Mouse (Mus musculus): ENCODE measurements at regions not wholly inside any gene's neighbourhood (a gene's known extent, or its start where the extent isn't known, plus 50 kb on each side); places are given as distances from the start of the nearest gene placed in this dataset.

DNA sequence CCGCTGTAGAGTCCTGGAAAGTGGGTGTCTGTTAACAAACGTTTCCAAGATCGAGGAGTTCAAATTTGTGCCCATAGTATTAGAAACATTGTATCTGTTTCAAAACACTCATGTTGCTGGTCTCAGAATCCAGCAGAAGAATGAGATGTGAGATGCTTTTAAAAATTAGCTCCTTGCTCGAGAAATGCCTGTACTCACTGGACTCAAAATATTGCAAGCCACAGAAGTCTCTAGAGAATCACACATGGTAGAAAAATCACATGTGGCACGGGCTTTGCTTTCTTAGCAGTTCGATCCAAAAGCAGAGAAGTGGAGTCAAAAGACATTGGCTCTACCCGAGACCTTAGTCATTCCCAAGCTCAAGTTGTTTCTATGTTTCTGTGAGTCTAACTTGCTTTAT, 67.0 kb upstream of the Cpsf6 start:
- peaks cover 4% of the 10 kb centered on the region; the same call in 1 of the 2 replicates for H3K4me1 ChIP-seq (ENCODE audit: insufficient read depth)
- H3K36me3 ChIP-seq (replicated peaks; ENCODE audit: insufficient read depth, low read length): no peaks in the 10 kb centered on the region
- H3K4me3 ChIP-seq (ENCODE audit: low read depth, low read length): no peak overlapping the region
- WGBS (ENCODE audit: insufficient replicate concordance): 73% methylated on average over 7 of the region's 7 CpGs
- H3K9ac ChIP-seq (replicated peaks): no peak overlapping the region
- no peak overlapping the region for H3K27ac ChIP-seq (ENCODE audit: low read depth)
- no peak for TF ChIP-seq CTCF (IDR thresholded peaks at IDR 0.05; ENCODE audit: low read depth)
- no peak for TF ChIP-seq EP300 (IDR thresholded peaks at IDR 0.05; ENCODE audit: low read depth)
- ATAC-seq: no peak
- no peak overlapping the region for H3K4me2 ChIP-seq (ENCODE audit: low read depth, low read length)
- DNase-seq: no peak
- H3K9me3 ChIP-seq (ENCODE audit: low read length): peaks cover 3% of the 10 kb centered on the region; the same call in 1 of the 2 replicates
- H3K27me3 ChIP-seq (ENCODE audit: insufficient read depth, low read length): no peaks in the 10 kb centered on the region

DNA sequence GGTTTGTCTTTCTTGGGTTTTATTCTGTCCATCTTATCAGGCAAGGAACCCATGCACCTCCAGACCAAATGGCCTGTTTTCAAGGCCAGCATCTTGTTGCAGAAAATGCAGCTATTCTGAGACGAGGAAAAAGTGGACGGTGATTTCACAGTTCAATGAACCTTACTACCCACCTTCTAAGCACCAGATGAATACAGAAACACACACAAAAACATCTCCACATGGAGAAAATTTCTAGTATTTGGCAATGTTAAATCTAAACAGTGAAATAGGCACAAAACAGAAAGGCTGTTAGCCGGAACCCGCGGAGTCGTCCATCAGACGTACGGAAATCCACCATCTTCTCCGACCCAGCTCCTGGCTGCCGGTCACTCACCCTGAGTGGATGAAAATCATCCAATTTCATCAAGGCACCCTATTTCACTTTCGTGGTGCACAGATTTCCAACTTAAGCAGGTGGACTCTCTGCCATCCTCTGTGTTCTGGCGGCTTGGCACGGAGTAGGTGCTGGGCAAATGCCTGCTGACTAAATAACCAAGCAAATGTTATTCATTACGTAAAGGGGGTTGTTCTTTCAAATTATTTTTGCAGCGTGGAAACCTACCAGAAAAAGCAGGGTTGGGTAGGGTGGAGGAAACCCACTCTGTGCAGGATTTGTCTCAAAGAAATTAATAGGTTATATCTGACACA, 66.1 kb upstream of the Cpsf6 start:
- peaks cover 4% of the 10 kb centered on the region; the same call in 1 of the 2 replicates for H3K4me1 ChIP-seq (ENCODE audit: insufficient read depth)
- no peak overlapping the region for H3K4me3 ChIP-seq (ENCODE audit: low read depth, low read length)
- peaks cover 3% of the 10 kb centered on the region; the same call in 1 of the 2 replicates for H3K9me3 ChIP-seq (ENCODE audit: low read length)
- no peak for TF ChIP-seq EP300 (IDR thresholded peaks at IDR 0.05; ENCODE audit: low read depth)
- no peak for TF ChIP-seq CTCF (IDR thresholded peaks at IDR 0.05; ENCODE audit: low read depth)
- no peak for DNase-seq
- no peak for ATAC-seq
- 86% methylated on average over 15 of the region's 15 CpGs for WGBS (ENCODE audit: insufficient replicate concordance)
- no peaks in the 10 kb centered on the region for H3K36me3 ChIP-seq (replicated peaks; ENCODE audit: insufficient read depth, low read length)
- no peak overlapping the region for H3K9ac ChIP-seq (replicated peaks)
- no peak overlapping the region for H3K4me2 ChIP-seq (ENCODE audit: low read depth, low read length)
- no peak overlapping the region for H3K27ac ChIP-seq (ENCODE audit: low read depth)
- no peaks in the 10 kb centered on the region for H3K27me3 ChIP-seq (ENCODE audit: insufficient read depth, low read length)

DNA sequence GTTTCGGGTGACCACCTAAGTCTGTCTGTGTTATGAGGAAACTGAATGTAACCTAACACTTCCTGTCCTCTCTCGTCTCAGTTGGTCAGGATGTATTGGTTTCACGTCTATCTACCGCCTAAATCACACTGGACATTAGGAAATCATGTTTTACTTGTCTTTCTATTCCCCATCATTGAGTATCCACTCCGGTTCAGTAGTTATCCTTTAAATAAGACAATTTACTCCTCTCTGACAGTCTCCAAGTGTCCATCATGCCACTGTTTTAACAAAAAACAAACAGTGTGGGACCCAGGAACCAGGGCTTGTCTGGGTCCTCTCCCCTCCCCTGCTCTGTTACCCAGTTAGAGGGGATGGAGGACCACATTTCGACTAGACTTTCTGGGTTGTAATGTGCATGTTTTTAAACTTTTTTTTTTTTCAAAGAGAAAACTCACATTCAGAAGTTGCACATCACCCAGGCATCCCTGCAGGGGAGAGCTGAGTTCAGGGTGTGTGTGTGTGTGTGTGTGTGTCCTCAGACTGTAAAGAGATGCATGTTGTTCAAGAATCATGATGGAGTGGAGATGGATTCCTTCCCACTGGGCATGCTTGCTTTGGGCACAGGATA, 65.5 kb upstream of the Cpsf6 start:
- no peak for TF ChIP-seq EP300 (IDR thresholded peaks at IDR 0.05; ENCODE audit: low read depth)
- no peak for TF ChIP-seq CTCF (IDR thresholded peaks at IDR 0.05; ENCODE audit: low read depth)
- Histone ChIP-seq H3K27me3 (ENCODE audit: insufficient read depth, low read length) (no peaks in the 10 kb centered on the region), H3K36me3 (replicated peaks; ENCODE audit: insufficient read depth, low read length) (no peaks in the 10 kb centered on the region), H3K27ac (ENCODE audit: low read depth) (no peak overlapping the region), H3K9me3 (ENCODE audit: low read length) (peaks cover 3% of the 10 kb centered on the region; the same call in 1 of the 2 replicates), H3K9ac (replicated peaks) (no peak overlapping the region), H3K4me1 (ENCODE audit: insufficient read depth) (peaks cover 4% of the 10 kb centered on the region; the same call in 1 of the 2 replicates), H3K4me2 (ENCODE audit: low read depth, low read length) (no peak overlapping the region), H3K4me3 (ENCODE audit: low read depth, low read length) (no peak overlapping the region)
- 49% methylated on average over 6 of the region's 6 CpGs for WGBS (ENCODE audit: insufficient replicate concordance)
- ATAC-seq (no peak), DNase-seq (no peak)

DNA sequence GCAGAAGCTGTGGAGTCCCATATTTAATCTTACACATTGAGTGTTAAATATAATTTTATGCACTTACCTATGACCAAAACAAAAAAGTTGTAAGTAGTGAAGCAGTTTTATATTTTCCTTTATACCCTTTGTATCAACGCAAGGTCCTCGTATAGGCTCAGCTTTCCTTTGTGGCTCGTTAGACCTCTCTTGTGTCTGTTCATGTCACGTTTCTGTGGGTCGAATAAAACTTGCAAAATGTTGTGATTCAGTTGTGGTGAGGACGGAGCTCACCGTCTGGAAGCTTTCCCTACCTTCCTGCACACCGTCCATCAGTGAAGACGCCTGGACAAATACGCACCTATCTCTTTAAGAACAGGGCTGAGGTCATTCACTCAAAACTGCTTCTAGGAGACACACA, 64.9 kb upstream of the Cpsf6 start:
- peaks cover 2% of the 10 kb centered on the region; the same call in 1 of the 2 replicates for H3K4me1 ChIP-seq (ENCODE audit: insufficient read depth)
- peaks cover 3% of the 10 kb centered on the region; the same call in 1 of the 2 replicates for H3K9me3 ChIP-seq (ENCODE audit: low read length)
- WGBS (ENCODE audit: insufficient replicate concordance): 69% methylated on average over 10 of the region's 10 CpGs
- H3K27me3 ChIP-seq (ENCODE audit: insufficient read depth, low read length): no peaks in the 10 kb centered on the region
- ATAC-seq (no peak), DNase-seq (no peak)
- H3K4me3 ChIP-seq (ENCODE audit: low read depth, low read length): no peak overlapping the region
- no peak overlapping the region for H3K4me2 ChIP-seq (ENCODE audit: low read depth, low read length)
- H3K27ac ChIP-seq (ENCODE audit: low read depth): no peak overlapping the region
- no peak overlapping the region for H3K9ac ChIP-seq (replicated peaks)
- no peaks in the 10 kb centered on the region for H3K36me3 ChIP-seq (replicated peaks; ENCODE audit: insufficient read depth, low read length)
- TF ChIP-seq EP300 (IDR thresholded peaks at IDR 0.05; ENCODE audit: low read depth) (no peak), CTCF (IDR thresholded peaks at IDR 0.05; ENCODE audit: low read depth) (no peak)

DNA sequence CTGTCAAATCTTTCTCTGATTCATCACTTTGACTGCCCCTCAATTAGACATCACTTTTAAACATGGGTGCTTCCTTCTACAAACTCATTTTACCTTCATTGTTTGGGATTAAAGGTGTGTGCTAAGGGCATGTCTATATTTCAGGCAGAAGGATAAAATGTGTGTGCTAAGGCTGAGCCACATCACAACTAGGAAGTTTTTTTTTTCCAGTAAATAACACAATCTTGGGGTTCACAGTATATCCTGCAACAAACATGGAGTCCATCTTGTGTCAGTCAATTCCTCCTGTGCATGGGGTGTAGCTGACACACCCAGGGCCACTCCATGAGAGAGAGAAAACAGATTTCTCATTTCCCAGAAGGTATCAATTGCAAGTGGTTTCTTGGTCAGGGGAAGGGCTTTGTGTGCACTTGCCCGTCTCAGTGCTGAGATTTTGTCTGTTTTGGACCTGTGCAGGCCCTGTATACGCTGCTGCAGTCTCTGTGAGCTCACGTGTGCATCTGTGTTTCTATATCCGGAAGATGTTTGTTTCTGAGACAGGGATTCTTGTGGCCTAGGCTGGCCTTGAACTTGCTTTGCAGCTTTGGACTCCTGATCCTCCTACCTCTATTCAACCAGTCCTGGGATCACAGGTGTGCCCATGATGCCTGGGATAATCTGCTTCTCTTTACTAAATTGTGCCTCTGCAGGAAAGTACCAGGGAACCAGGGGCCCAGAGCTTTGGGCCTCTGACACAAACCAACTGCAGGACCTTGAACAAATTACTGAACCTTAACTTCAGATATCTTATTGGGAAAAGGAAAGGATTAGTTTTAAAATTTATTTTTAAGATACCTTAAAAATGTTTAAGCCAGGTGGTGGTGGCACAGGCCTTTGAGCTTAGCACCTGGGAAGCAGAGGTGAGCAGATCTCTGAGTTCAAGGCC, 63.9 kb upstream of the Cpsf6 start:
- no peaks in the 10 kb centered on the region for H3K36me3 ChIP-seq (replicated peaks; ENCODE audit: insufficient read depth, low read length)
- DNase-seq: no peak
- no peak overlapping the region for H3K4me3 ChIP-seq (ENCODE audit: low read depth, low read length)
- H3K27ac ChIP-seq (ENCODE audit: low read depth): no peak overlapping the region
- no peak overlapping the region for H3K4me2 ChIP-seq (ENCODE audit: low read depth, low read length)
- ATAC-seq: no peak
- TF ChIP-seq CTCF (IDR thresholded peaks at IDR 0.05; ENCODE audit: low read depth) (no peak), EP300 (IDR thresholded peaks at IDR 0.05; ENCODE audit: low read depth) (no peak)
- no peaks in the 10 kb centered on the region for H3K27me3 ChIP-seq (ENCODE audit: insufficient read depth, low read length)
- WGBS (ENCODE audit: insufficient replicate concordance): 84% methylated on average over 4 of the region's 4 CpGs
- no peak overlapping the region for H3K9ac ChIP-seq (replicated peaks)
- no peaks in the 10 kb centered on the region for H3K4me1 ChIP-seq (ENCODE audit: insufficient read depth)
- H3K9me3 ChIP-seq (ENCODE audit: low read length): peaks cover 3% of the 10 kb centered on the region; the same call in 1 of the 2 replicates
